Mouse (Mus musculus) left cerebral cortex, postnatal 25 days (tissue): ENCODE data around the gene Agap3. TPM values are rescaled to one million over a fixed set of nuclear protein-coding genes. Genes with fewer than 3 reads are reported as not detected.

Experiments used
- DNase-seq, 2 experiments: peaks; one replicate each; pipeline ENCODE4 v3.0.0; 2022; ENCODE audit warnings: low spot score in 2 of 2, mixed read lengths in 1 of 2
- intact Hi-C: fragments of 180-260 bp; cut with DNase I; formaldehyde crosslinking; loops from one replicate; pipeline ENCODE4 v1.15.1; 2025
- total RNA-seq, 2 experiments: library from RNA; stranded (reverse); gene quantifications; 2 replicates each; pipeline ENCODE4 v1.2.3; 2021

Agap3 gene
- total RNA-seq, 2 experiments from 2014 or later: 505 to 511 TPM

- DNase-seq: peak in 1 of 2 experiments; percentile 51
- intact Hi-C loops: no loop called here
Observed at GRCm38 (mm10) chr5:24499113-24499512, 47.1 kb downstream of the Agap3 start.

- no peak for DNase-seq
- intact Hi-C loops: no loop called here
Observed at GRCm38 (mm10) chr5:24500851-24501250, 48.9 kb downstream of the Agap3 start.

- no peak for DNase-seq
- intact Hi-C loops: no loop called here
Observed at GRCm38 (mm10) chr5:24502786-24503185, 50.8 kb downstream of the Agap3 start.

- intact Hi-C loops: no loop called here
Observed at GRCm38 (mm10) chr5:24505513-24505912, 53.5 kb downstream of the Agap3 start.

GRCm38 (mm10) chr5:24508406-24508805, 56.4 kb downstream of the Agap3 start:
- intact Hi-C loops: no loop called here

More at GRCm38 (mm10) chr5:24505513-24505912, 53.5 kb downstream of the Agap3 start:
- no peak for DNase-seq

GRCm38 (mm10) chr5:24510635-24511034, 58.7 kb downstream of the Agap3 start:
- DNase-seq: peak in 1 of 2 experiments; percentile 54
- intact Hi-C loops: loop anchor here (2.0 to 5.0 kb wide), 2 partner anchors 20 to 142 kb away; no protein-coding TSS in a partner anchor

More at GRCm38 (mm10) chr5:24508406-24508805, 56.4 kb downstream of the Agap3 start:
- no peak for DNase-seq

- intact Hi-C loops: loop anchor here (5.0 kb wide), 1 partner anchor 140 kb away; no protein-coding TSS in a partner anchor
- DNase-seq: no peak
Observed at GRCm38 (mm10) chr5:24512271-24512670, 60.3 kb downstream of the Agap3 start.

- intact Hi-C loops: no loop called here
- DNase-seq: no peak
Observed at GRCm38 (mm10) chr5:24521366-24521765, 69.4 kb downstream of the Agap3 start.

GRCm38 (mm10) chr5:24523806-24524205, 71.8 kb downstream of the Agap3 start:
- no peak for DNase-seq
- intact Hi-C loops: no loop called here

- intact Hi-C loops: no loop called here
- DNase-seq: no peak
Observed at GRCm38 (mm10) chr5:24524522-24524921, 72.5 kb downstream of the Agap3 start.

- intact Hi-C loops: no loop called here
Observed at GRCm38 (mm10) chr5:24525360-24526189, 73.6 kb downstream of the Agap3 start.

GRCm38 (mm10) chr5:24526190-24526888, 74.4 kb downstream of the Agap3 start:
- no peak for DNase-seq
- intact Hi-C loops: no loop called here

More at GRCm38 (mm10) chr5:24525360-24526189, 73.6 kb downstream of the Agap3 start:
- DNase-seq: no peak

GRCm38 (mm10) chr5:24526889-24527230, 74.9 kb downstream of the Agap3 start, which contains the start of gene Gbx1:
Gbx1 (minus strand) TSS chr5:24527202.
- DNase-seq: no peak
- intact Hi-C loops: no loop called here

GRCm38 (mm10) chr5:24527780-24528179, 75.8 kb downstream of the Agap3 start:
- DNase-seq: no peak
- intact Hi-C loops: no loop called here

- intact Hi-C loops: loop anchor here (2.0 to 5.0 kb wide), 2 partner anchors 19 to 122 kb away; no protein-coding TSS in a partner anchor
- peak; percentile 90 to 95 for DNase-seq
Observed at GRCm38 (mm10) chr5:24530042-24530689, 78.2 kb downstream of the Agap3 start.

- intact Hi-C loops: loop anchor here (5.0 kb wide), 1 partner anchor 119 kb away; no protein-coding TSS in a partner anchor
- no peak for DNase-seq
Observed at GRCm38 (mm10) chr5:24533391-24533790, 81.4 kb downstream of the Agap3 start.

GRCm38 (mm10) chr5:24534292-24534691, 82.3 kb downstream of the Agap3 start:
- intact Hi-C loops: loop anchor here (5.0 kb wide), 1 partner anchor 118 kb away; no protein-coding TSS in a partner anchor
- DNase-seq: no peak

- DNase-seq: no peak
- intact Hi-C loops: no loop called here
Observed at GRCm38 (mm10) chr5:24535731-24536130, 83.8 kb downstream of the Agap3 start.

GRCm38 (mm10) chr5:24536511-24536910, 84.5 kb downstream of the Agap3 start:
- no peak for DNase-seq
- intact Hi-C loops: no loop called here

- intact Hi-C loops: no loop called here
- no peak for DNase-seq
Observed at GRCm38 (mm10) chr5:24537618-24538017, 85.6 kb downstream of the Agap3 start.
